Mouse (Mus musculus) left cerebral cortex, postnatal 25 days (tissue): ENCODE results near the gene Mrpl45. TPM values are rescaled to one million over a fixed set of nuclear protein-coding genes. Genes with fewer than 3 reads are reported as not detected.
"Not testable (repeated sequence)": the region's sequence is repeated elsewhere in the genome, so short reads cannot be mapped to it uniquely, and the experiment has no call there.

Experiments used
- DNase-seq, 2 experiments: peaks; one replicate each; pipeline ENCODE4 v3.0.0; 2022; ENCODE audit warnings: low spot score in 2 of 2, mixed read lengths in 1 of 2
- intact Hi-C: fragments of 180-260 bp; cut with DNase I; formaldehyde crosslinking; loops from one replicate; pipeline ENCODE4 v1.15.1; 2025
- total RNA-seq, 2 experiments: library from RNA; stranded (reverse); gene quantifications; 2 replicates each; pipeline ENCODE4 v1.2.3; 2021

The Mrpl45 gene
- total RNA-seq, 2 experiments from 2014 or later = 27.0 to 27.2 TPM

DNA sequence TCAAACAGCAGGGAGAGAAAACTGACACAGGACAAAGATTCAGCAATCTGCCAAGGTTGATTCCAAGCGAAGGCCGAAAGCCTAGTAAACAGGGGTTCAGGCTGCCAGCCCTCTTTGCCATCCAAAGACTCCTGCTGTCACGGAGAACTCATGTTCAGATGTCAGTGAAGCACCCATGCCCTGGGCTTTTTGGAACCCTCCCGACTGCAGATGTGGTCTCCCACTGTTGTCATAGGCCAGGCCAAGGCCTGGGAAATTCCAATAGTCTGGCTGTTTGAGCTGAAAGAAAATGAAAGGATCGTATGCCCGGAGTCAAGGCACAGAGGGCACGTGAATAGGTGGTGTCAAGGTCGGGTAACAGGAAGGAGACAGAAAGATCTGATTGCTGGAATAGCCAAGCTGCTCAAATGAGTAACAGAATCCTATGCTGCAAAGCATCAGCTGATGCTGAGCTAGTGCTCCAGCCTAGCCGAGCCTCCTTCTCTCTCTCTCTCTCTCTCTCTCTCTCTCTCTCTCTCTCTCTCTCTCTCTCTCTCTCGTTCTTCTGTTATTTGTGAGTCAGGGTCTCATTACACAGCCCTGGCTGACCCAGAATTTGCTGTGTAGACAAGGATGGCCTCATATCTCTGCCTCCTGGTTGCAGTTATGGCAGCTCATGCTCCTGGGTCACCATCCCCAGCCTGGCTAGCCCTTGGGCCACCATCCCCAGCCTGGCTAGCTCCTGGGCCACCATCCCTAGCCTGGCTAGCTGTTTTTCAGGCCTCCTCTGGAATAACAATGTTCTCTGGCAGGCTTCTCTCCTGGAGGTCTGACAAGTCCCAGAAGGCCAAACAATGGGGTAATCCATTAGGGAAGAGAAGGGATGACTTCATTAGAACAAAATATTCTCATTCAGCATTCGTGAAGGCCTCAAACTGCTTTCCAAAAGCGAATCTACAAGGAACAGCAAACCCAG, 26.0 kb upstream of the Mrpl45 start:
- intact Hi-C loops = no loop called here
- DNase-seq = peak in 1 of 2 experiments; percentile 49

DNA sequence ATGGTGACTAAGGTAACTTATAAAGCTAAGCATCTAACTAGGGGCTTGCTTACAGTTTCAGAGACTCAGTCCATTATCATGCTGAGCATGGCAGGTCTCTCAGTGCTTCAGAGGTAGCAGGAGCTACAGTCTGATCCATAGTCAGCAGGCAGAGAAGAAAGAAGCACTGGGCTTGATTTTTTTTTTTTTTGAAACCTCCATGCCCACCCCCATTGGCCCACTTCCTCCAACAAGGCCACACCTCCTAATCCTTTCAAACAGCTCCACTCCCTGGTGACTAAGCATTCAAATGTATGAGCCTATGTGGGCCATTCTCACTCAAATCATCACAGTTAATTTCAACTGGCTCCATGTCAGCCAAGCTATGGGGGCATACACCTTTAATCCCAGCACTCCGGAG, 22.8 kb upstream of the Mrpl45 start:
- intact Hi-C loops = no loop called here
- DNase-seq = no peak

DNA sequence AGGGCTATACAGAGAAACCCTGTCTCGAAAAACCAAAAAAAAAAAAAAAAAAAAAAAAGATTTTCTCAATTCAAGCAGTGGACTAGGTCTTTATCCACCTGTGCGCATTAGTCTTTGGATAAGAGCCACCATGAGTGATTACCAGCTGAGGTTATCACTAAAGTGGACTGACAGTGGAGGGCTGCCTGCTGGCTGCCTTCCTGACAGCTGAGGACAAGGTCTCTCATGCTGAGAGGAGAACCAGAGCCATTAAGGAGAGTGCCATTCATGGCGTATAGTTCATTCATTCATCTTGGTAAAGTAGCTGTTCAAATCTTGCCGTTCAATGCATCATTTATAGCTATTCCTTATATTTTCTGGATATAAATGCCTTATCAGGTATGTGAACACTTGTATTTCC, 19.0 kb upstream of the Mrpl45 start:
- no peak for DNase-seq
- intact Hi-C loops = no loop called here

DNA sequence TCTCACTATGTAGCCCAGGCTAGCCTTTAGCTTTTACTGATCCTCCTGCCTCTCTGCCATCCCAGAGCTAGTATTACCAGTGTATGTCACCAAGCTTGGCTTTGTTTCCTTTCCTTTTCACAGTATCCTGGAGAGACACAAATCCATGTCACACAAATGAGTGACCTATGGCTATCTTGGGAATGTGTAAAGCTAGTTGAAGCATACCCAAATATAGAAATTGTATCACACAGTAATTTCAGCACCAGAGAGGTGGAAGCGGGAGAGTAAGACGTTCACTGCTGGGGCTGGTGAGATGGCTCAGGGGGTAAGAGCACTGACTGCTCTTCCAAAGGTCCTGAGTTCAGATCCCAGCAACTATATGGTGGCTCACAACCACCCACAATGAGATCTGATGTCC, 15.6 kb upstream of the Mrpl45 start:
- DNase-seq = no peak
- intact Hi-C loops = no loop called here

DNA sequence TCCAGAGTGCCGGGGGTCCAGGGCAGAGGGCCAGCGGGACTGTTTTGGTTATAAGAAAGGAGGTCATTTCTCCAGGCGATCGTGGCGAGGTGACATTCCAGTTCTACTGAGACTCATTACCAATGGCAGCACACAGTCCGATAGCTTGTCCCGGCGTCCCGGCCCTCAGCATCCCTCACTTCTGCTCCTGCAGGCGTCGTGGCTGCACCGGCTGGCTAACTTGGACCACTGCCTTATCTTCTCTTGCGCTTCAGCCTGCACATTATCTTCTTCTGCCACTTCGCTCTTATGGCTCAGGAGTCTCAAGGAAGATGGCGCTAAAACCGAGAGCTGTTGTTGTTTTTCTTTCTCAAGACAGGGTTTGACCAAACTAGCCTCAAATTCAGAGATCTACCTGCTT, 14.1 kb upstream of the Mrpl45 start:
- intact Hi-C loops = no loop called here
- DNase-seq = no peak

DNA sequence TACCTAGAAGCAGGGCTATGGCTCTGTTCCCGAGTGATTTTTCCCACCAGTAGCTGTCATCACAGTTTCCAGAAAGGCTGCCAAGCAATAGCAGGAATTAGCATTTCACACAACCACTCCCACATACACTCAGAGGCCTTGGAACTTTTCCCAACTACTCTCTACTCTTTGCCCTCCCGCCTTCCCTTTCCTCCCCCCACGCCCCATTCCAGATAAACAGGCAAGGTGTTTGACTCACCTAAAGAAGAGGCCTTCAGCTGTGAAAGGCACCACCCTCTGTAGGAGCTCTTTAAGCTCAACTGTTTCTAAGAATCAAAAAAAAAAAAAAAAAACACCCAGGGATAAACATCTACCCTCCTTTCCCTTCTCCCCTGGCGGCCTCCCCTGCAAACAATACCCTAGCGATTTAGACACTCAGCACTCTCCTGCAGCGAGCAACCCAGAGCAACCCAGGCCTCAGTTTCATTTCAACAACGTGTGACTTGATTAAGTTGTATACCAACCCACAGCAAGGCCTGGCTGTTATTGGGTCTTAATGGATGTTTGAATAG, 13.2 kb upstream of the Mrpl45 start:
- DNase-seq = peak in 1 of 2 experiments; percentile 60
- intact Hi-C loops = no loop called here

DNA sequence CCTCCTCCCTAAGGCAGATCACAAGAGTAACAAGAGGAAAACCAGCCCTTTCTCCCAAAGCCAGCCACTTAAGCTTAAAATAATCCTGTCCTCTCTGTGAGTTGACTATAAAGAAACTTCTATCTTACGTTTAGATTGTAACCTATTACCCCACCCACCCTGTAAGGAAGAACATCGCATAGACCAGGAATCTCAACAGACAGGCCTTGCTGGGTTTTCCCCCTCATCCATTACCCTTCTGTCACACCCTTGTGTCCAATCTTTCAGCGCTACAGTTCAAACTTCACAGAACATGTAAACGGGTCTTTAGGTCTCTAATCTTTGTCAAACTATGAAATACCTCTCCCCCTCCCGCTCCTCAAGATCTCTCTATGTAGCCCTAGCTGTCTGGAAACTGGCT, 10.9 kb upstream of the Mrpl45 start:
- intact Hi-C loops = no loop called here
- DNase-seq = no peak

DNA sequence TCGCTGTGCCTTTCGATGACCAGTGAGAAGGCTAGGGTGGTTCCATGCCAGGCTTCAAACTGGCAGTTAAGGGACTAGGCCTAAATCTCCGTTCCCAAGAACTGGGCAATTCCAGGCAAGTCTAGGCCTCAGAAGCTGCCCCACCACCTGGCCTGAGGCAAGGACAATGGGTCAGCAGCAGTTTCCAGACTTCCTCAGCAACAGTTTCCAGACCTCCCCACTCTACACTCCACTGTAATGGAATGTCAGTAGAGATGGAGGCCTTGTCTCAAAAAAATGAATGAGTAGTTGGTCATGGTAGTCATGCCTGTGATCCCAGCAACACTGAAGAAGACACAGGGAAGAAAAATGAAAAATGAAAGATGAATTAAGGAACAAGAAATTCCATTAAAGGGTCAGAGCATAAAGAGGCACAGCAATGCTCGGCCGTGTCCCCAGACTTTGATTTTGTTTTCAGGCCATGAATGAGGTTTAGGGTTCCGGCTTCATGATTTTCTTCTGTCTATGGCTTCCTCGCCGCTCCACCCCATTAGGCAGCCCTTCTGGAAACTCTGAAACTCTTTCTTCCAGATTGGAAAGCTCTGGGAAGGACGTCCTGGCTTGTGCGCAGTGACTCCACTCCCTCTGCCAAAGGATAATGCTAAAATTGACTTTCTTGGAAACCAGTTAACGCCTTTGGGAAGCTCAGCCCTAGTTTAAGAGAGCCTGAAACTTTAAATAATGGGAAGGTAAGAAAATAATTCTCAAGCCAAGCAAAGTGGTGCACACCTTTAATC, 8.0 kb upstream of the Mrpl45 start:
- intact Hi-C loops = no loop called here
- DNase-seq = no peak

DNA sequence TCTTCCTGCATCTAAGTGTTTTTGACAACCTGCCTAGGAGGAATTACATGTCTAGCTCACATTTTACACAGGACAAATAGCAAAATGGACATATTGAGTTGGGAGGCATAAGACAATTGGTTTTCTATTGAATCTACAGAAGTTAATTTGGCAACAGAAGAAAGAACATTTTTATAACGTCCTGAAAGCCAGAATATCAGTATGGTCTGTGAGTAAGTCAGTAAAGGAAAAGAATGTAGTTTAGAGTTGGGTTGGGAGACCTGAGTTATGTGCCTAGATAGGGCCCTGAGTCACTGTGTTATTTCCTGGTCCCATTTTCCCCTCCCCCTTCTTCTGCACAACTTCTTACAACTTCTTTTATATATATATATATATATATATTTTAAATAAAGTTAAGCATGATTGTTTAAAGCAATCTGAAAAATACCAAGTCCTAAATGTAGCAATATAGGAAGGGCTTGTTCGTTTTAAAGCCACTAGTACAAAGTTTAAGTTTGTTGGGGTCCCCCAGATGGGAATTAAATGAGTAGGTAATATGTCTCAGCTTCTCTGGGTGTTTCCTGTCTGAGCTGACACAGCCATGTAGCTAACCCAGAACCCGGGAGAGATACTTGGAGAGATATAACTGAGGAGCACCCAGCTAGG, 6.6 kb upstream of the Mrpl45 start:
- intact Hi-C loops = no loop called here
- DNase-seq = no peak

DNA sequence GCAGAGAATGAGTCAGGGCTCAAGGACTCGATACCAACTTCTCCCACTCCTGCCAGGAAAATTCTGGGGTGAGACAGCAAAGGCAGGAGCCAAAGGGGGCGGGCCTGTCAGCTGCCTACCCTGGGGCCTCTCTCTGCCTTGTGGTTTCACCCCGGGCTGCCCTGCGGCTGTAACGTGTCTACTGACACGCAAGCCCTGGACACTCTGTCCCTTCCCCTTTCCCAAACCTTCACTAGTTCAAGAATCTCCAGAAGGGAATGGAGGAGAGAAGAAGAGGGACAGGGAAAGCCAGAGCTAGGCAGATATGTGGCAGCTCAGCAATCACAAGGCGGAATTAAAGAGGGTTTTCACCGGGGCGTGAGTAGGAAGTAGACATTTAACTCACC, 6.1 kb upstream of the Mrpl45 start:
- intact Hi-C loops = no loop called here
- peak in 1 of 2 experiments; percentile 35 for DNase-seq

DNA sequence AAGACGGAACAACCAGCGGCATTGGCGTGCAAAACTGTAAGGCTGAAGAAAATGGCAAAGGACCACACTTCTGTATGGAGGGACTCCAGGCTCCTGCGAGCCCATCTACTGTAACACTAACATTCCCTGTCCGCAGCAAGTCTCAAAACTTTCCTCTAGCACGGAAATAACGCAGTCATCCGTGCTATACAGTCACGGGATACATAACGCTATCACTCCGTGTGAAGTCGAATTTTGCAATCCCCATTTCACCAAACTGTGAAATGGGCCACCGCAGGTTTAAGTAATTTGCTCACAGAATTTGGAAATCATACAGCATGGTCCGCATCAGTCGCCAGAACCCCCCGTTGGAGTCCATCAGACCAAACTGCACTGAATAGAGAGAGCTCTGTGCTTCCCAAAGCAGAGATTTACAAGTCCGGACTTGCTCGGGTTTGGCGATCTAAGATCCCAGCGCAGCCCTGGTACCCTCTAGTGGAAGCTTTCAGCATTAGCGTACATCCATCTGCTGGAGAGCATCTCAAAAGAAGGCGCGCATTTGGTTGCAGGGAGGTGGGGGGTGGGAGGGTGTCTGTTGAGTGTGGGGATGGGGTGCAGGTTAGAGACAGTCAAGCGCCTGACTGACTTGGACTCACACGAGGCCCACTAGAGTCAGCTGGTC, 5.5 kb upstream of the Mrpl45 start:
- intact Hi-C loops = loop anchor here (5.0 kb wide), 2 partner anchors 68 to 113 kb away; no protein-coding TSS in a partner anchor

DNA sequence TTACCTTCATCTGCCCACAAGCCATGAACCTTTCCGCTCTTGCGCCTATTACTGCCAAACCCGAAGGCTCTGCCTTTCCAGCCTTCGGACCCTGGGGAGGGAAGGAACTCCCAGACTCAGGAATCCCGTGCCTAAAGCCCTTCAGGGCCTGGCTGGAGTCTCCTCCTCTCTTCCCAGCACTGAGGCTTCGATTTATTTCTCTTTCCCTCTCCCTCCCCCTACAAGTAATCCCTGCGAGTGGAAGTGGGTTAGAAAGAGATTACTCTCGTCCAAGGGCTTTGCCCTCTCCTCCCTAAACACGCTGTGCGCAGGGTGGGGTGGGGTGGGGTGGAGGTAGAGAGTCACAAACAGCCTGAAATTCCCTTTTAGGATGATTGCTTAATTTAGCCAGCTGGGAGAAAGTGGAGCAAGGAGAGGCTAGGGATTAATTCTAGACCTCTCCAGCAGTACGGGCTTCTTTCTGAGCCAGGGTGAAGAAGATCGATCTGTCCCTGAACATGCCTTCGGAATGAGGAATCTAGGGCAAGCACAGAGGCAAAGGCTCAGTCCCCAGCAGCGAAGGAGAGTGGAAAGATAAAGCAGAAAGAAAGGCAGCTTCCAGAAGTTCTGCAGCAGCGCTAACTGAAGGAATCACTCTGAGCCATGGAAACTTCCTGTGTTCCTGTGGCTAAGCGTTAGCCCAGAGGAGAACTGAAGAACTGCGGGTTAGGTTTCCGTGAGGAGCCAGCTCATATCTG, 4.5 kb upstream of the Mrpl45 start:
- DNase-seq = peak; percentile 16 to 31

More for the DNA sequence above, 5.5 kb upstream of the Mrpl45 start:
- peak; percentile 75 to 88 for DNase-seq

DNA sequence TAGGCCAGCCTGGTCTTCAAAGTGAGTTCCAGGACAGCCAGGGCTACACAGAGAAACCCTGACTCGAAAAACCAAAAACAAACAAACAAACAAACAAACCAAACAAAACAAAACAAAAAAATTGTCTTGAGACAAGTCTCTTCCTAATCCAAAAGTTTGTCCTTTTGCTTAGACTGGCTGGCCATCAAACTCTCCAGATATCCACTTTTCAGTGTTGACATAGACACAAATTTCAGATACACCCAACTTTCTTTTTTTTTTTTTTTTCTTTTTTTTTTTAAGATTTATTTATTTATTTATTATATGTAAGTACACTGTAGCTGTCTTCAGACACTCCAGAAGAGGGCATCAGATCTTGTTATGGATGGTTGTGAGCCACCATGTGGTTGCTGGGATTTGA, 2.6 kb upstream of the Mrpl45 start:
- intact Hi-C loops = loop anchor here (5.0 kb wide), 2 partner anchors 71 to 116 kb away; no protein-coding TSS in a partner anchor

More for the DNA sequence above, 4.5 kb upstream of the Mrpl45 start:
- intact Hi-C loops = loop anchor here (1.0 to 5.0 kb wide), 3 partner anchors 31 to 114 kb away; partner anchors contain the start of gene Npepps

DNA sequence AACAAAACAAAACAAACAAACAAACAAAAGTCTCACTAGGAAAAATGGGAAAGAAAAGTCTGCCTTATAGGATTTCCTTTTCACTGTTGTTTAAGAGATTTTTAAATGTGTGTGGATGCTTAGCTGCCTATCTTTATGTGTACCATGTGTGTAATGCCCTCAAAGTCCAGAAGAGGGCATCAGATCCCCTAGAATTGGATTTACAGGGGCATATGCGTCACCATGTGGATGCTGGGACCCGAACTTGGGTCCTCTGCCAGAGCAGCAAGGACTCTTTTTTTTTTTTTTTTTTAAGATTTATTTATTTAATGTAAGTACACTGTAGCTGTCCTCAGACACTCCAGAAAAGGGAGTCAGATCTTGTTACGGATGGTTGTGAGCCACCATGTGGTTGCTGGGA, 1.4 kb upstream of the Mrpl45 start:
- no peak for DNase-seq
- intact Hi-C loops = loop anchor here (5.0 kb wide), 2 partner anchors 72 to 117 kb away; no protein-coding TSS in a partner anchor

More for the DNA sequence above, 2.6 kb upstream of the Mrpl45 start:
- not testable (repeated sequence) for DNase-seq

DNA sequence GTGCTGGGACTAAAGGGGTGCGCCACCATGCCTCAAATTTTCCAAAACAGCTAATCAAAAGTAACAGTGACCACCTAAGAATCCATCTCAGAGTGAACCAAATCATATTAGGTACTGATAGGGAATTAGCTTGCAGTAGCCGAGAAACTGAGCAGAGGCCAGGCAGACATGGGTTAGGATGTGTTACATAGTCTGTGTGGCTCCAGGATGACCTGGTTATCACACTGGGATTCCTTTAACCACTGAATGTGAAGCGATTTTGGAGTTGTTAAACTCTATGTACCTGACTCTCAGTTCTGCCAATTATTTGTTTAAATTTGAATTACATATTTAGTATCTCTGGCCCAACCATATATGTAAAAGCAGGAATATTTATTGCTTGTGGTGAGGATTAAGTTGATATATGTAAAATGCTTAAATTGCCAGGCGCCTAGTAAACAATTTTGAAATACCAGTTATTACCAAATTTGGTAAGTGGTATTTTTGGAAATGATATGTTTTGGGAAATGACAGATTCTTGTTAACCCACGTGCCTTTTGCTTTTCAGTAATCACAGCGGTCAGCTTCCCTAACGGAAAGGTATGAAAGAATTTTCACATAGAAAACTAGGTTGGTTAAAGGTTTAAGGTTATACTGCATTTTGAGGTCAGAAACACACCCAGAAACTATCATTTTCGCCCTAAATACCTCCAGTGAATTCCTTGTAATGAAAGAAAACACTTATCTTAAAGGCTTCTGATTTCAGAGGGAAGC, 589 bp upstream of the Mrpl45 start:
- no peak for DNase-seq
- intact Hi-C loops = loop anchor here (5.0 kb wide), 2 partner anchors 73 to 118 kb away; no protein-coding TSS in a partner anchor

DNA sequence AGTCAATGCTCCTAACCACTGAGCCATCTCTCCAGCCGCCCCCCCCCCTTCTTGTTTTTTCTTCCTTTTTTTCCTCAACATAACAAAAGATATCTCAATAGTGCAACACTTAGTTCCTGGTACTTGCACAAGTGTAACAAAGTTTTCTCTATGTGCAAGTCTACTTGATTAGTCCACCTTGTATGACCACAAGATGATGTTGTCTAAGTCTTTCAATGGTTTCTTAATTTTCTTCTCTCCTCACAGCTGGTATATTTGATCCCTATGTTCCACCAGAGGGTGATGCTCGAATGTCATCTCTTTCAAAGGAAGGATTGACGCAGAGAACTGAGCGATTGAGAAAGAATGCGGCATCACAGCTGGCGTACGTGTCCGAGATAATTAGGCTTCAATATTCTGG, 5.7 kb downstream of the Mrpl45 start:
- intact Hi-C loops = no loop called here
- no peak for DNase-seq

DNA sequence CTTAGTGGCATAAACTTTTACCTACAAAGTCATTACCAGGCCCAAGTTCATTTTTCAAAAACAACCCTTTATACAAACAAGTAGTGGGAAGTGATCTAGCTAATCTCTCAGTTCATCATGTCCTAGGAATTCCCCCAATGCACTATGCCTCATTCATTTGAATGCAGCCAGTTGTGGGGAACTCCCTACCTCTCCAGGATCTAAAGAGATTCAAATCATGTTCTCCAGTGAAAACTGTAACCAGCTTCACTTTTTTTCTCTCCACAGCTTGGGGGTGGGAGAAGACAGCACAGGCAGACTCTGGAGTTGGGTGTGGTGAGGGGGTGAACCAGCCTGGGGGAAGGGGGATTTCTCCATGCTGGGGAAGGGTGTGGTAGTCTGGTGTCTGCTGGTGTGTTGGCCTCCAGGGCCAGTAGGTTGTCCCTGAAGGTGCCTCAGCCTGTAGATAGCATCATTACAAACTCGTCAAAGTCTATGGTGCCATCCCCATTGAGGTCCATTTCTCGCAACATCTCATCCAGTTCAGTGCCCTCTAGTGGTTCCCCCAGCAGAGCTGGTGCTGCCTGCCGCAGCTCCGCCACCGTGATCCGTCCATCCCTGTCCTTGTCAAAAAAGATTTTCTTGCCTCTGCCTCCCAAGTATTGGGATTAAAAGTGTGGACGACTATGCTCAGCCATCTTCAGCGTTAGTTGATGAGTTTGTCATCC, 6.5 kb downstream of the Mrpl45 start:
- intact Hi-C loops = not testable (repeated sequence)

More for the DNA sequence above, 6.5 kb downstream of the Mrpl45 start:
- DNase-seq = not testable (repeated sequence)
